Mouse (Mus musculus) liver, postnatal 0 days (tissue): Measurements from ENCODE around the gene H2-Ob.

Source experiments
- CTCF ChIP-seq: sonication (generic); IDR thresholded peaks from 2 replicates; pipeline ENCODE4 v1.5.1; 2016; ENCODE audit warnings: antibody characterized with exemption, low read depth
- EP300 ChIP-seq: IDR thresholded peaks from 2 replicates; pipeline ENCODE4 v1.6.1; 2016; ENCODE audit warnings: antibody characterized with exemption, low read depth, mild to moderate bottlenecking

DNA sequence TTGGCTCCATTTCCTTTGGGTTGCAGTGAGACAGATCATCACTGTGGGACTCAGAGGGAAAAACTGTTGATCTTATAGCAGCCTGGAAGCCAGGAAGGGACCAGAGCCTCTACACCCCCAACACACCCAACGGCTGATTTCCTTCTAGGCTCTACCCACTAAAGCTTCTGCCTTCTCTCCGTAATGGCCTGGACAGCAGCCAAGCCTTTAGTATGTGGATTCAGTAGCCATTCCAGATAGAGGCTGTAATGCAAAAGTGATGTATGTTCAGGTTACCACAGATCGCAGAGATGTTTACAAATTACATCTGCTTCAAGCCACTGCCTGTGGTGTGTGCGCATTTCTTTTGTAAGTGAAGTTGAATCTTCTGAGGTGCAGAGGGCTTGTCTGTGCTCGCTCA lies 21.8 kb downstream of the H2-Ob start:
- no peak for TF ChIP-seq EP300
- no peak for TF ChIP-seq CTCF
